Mouse (Mus musculus) ES-E14 (cell line): ENCODE results near the gene Lrrc8e. TPM values are rescaled to one million over a fixed set of nuclear protein-coding genes. Genes with fewer than 3 reads are reported as not detected.

Experiments
- DNase-seq: peaks from one replicate; pipeline ENCODE4 v3.0.0-alpha.2; 2013; ENCODE audit warnings: low read depth, low spot score
- H3K27ac ChIP-seq: 2 replicates; pipeline ENCODE4 v1.5.1; 2012; ENCODE audit warnings: low read depth, mild to moderate bottlenecking, low read length, moderate library complexity, mixed read lengths; ENCODE audit not compliant: poor library complexity, insufficient read depth, severe bottlenecking
- H3K36me3 ChIP-seq: 2 replicates; pipeline ENCODE4 v1.6.1; 2012; ENCODE audit warnings: mild to moderate bottlenecking, low read length, moderate library complexity, mixed read lengths; ENCODE audit not compliant: control insufficient read depth, poor library complexity, insufficient read depth, severe bottlenecking
- H3K4me1 ChIP-seq, 2 experiments: fragments of 150-350 bp in 1 of 2; sonication (generic) in 1 of 2; 2 replicates each; pipeline ENCODE4 v1.6.1; 2012; ENCODE audit warnings: low read length in 2 of 2, mild to moderate bottlenecking in 1 of 2, mixed read lengths in 1 of 2; ENCODE audit not compliant: control insufficient read depth in 2 of 2, insufficient read depth in 2 of 2, poor library complexity in 1 of 2
- H3K4me3 ChIP-seq, 2 experiments: fragments of 150-350 bp in 1 of 2; sonication (generic) in 1 of 2; 2 replicates each; pipeline ENCODE4 v1.5.1; 2012; ENCODE audit warnings: low read length in 2 of 2, low read depth in 1 of 2, mild to moderate bottlenecking in 1 of 2, mixed read lengths in 1 of 2; ENCODE audit not compliant: insufficient read depth in 1 of 2, poor library complexity in 1 of 2, severe bottlenecking in 1 of 2
- H3K9ac ChIP-seq: 2 replicates; pipeline ENCODE4 v1.6.1; 2012; ENCODE audit warnings: low read depth, mild to moderate bottlenecking, low read length, mixed read lengths; ENCODE audit not compliant: poor library complexity, insufficient read depth, severe bottlenecking
- H3K9me3 ChIP-seq: fragments of 150-350 bp; sonication (generic); 2 replicates; pipeline ENCODE4 v1.6.1; 2012; ENCODE audit warnings: low read depth, mild to moderate bottlenecking, low read length; ENCODE audit not compliant: control insufficient read depth, insufficient read depth
- CHD2 ChIP-seq: IDR thresholded peaks from 2 replicates; pipeline ENCODE4 v1.6.1; 2014; ENCODE audit warnings: mild to moderate bottlenecking, low read depth, low read length, inconsistent platforms
- HCFC1 ChIP-seq: IDR thresholded peaks from 2 replicates; pipeline ENCODE4 v1.6.1; 2012; ENCODE audit warnings: low read length, inconsistent platforms, borderline replicate concordance; ENCODE audit not compliant: insufficient read depth
- MAFK ChIP-seq: IDR thresholded peaks from 2 replicates; pipeline ENCODE4 v1.6.1; 2014; ENCODE audit warnings: mild to moderate bottlenecking, low read depth, low read length, inconsistent platforms; ENCODE audit not compliant: insufficient read depth
- ZC3H11A ChIP-seq: IDR thresholded peaks from 2 replicates; pipeline ENCODE4 v1.6.1; 2012; ENCODE audit warnings: low read depth, mild to moderate bottlenecking, inconsistent platforms, low read length, borderline replicate concordance
- ZNF384 ChIP-seq: IDR thresholded peaks from 2 replicates; pipeline ENCODE4 v1.6.1; 2012; ENCODE audit warnings: low read depth, low read length, inconsistent platforms
- in situ Hi-C, 2 experiments: fragments of 600-800 bp; cut with MboI; formaldehyde crosslinking; loops; one replicate each; pipeline ENCODE4 v1.15.1; 2025; ENCODE audit warnings: low sequenced_read_pairs in 2 of 2, inconsistent platforms in 1 of 2; ENCODE audit not compliant: unreplicated experiment in 2 of 2
- total RNA-seq: library from RNA; depleted of rRNA; stranded (reverse); fragments of 300-350 nt; gene quantifications from 2 replicates; pipeline ENCODE4 v1.2.3, GENCODE M21; 2012

The Lrrc8e gene
- total RNA-seq, 1 experiment: 0.67 TPM

- TF ChIP-seq HCFC1: no peak
- no peak for TF ChIP-seq MAFK
- no peak for TF ChIP-seq ZNF384
- TF ChIP-seq CHD2: no peak
- TF ChIP-seq ZC3H11A: no peak
- peak overlapping the region; percentile 42 to 43 for H3K4me3 ChIP-seq
- peaks cover 0 to 2% of the 10 kb centered on the region in 2 experiments; a peak in 1 of 4 replicates for H3K4me1 ChIP-seq
- H3K9ac ChIP-seq: peak overlapping the region; percentile 8; the same call in 1 of the 2 replicates
- no peak overlapping the region for H3K27ac ChIP-seq
- in situ Hi-C loops: no loop called here
- 0 out of 2 replicates have a peak, but pooled peaks cover 1% of the 10 kb centered on the region for H3K9me3 ChIP-seq
- DNase-seq: peak; percentile 31
- no peaks in the 10 kb centered on the region for H3K36me3 ChIP-seq
These were observed 21.1 kb upstream of the Lrrc8e start for GRCm38 (mm10) chr8:4205246-4206123.

DNA sequence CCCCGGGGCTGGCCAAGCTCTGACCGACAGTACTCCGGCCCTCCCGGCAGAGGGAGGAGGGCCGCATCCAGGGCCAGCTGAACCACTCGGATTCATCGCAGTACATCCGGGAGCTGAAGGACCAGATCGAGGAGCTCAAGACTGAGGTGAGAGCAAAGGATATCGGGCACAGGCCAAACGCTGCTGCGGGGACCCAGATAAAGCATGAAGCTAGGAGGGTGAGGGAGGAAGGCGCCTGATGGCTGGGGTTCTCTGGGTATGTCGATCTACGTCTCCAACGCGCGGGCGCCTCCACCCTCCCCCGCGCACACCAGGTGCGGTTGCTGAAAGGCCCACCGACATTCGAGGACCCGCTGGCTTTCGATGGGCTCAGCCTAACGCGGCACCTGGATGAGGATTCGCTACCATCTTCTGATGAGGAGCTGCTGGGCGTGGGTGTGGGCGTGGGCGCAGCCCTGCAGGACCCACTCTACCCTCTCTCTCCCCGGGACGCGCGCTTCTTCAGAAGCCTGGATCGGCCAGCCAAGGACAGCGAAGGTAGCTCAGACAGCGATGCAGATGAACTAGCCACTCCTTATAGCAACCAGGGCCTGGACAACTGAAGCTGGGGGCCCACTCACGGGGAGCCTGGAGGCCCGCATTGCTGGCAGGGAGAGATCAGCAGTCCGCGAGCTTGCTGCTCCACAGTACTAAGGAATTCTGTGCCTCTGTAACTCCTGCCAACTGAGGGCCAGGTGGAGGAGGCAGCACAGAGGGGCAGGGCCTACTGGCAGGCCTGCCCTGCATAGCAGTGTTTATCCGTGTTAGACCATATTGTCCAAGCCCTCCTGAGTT lies 20.2 kb upstream of the Lrrc8e start:
- H3K36me3 ChIP-seq: no peaks in the 10 kb centered on the region
- peak overlapping the region; percentile 17; the same call in 1 of the 2 replicates for H3K9ac ChIP-seq
- in situ Hi-C loops: no loop called here
- H3K27ac ChIP-seq: no peak overlapping the region
- TF ChIP-seq ZNF384 (no peak), ZC3H11A (no peak), MAFK (no peak), HCFC1 (no peak), CHD2 (no peak)
- H3K9me3 ChIP-seq: 0 out of 2 replicates have a peak, but pooled peaks cover 1% of the 10 kb centered on the region
- H3K4me3 ChIP-seq: peak overlapping the region; percentile 42 to 43; a peak in 3 of 4 replicates
- no peak for DNase-seq
- peaks cover 0 to 2% of the 10 kb centered on the region in 2 experiments; a peak in 1 of 4 replicates for H3K4me1 ChIP-seq

DNA sequence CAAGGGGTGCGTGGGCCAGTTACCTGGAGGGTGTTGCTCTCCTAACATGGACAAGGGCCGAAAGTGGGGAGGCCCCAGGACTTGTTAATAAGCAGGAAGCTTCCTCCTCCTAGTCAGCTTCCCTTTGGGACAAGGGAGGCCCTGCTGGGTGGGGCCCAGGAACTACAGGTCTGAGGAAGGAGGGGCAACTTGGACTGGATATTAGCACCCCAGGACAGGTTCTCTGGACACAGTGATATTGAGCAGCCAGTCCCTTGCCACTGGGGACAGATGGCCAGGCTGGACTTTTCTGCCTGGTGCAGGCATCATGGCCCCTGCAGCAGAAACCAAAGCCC lies 19.6 kb upstream of the Lrrc8e start:
- H3K9me3 ChIP-seq: 0 out of 2 replicates have a peak, but pooled peaks cover 1% of the 10 kb centered on the region
- H3K4me3 ChIP-seq: no peak overlapping the region
- peaks cover 0 to 2% of the 10 kb centered on the region in 2 experiments; a peak in 1 of 4 replicates for H3K4me1 ChIP-seq
- no peaks in the 10 kb centered on the region for H3K36me3 ChIP-seq
- no peak for DNase-seq
- TF ChIP-seq ZNF384: no peak
- no peak for TF ChIP-seq HCFC1
- TF ChIP-seq CHD2: no peak
- in situ Hi-C loops: no loop called here
- H3K27ac ChIP-seq: no peak overlapping the region
- no peak overlapping the region for H3K9ac ChIP-seq

DNA sequence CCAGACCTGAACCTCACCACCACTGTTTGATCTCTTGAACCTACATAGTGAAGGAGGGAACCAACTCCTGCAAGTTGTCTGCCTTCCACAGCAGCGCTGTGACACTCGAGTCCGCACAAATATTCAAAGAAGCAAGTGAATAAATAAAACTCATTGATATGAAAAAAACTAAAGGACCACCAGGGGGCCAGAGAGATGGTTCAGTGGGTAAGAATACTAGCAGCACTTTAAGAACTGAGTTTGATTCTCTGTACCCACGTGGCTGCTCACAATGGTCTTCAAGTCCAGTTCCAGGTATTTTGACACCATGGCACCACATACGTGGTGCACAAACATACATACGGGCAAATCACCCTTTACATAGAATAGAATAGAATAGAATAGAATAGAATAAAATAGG lies 15.5 kb upstream of the Lrrc8e start:
- Histone ChIP-seq H3K9me3 (0 out of 2 replicates have a peak, but pooled peaks cover 1% of the 10 kb centered on the region), H3K4me1 (peaks cover 0 to 14% of the 10 kb centered on the region in 2 experiments; a peak in 3 of 4 replicates), H3K4me3 (no peak overlapping the region), H3K27ac (no peak overlapping the region), H3K9ac (no peak overlapping the region), H3K36me3 (no peaks in the 10 kb centered on the region)
- TF ChIP-seq MAFK (no peak), ZC3H11A (no peak), CHD2 (no peak), HCFC1 (no peak), ZNF384 (no peak)
- in situ Hi-C loops: no loop called here
- DNase-seq: no peak
